Mouse (Mus musculus) liver, adult 2 months (tissue): ENCODE measurements at regions not wholly inside any gene's neighbourhood (a gene's known extent, or its start where the extent isn't known, plus 50 kb on each side); places are given as distances from the start of the nearest gene placed in this dataset.

ENCODE experiments used
- CTCF ChIP-seq: fragments of 200-500 bp; IDR thresholded peaks from 2 replicates; pipeline ENCODE4 v1.5.1; 2011; ENCODE audit warnings: low read depth, low read length, control low read depth
- POLR2A ChIP-seq: fragments of 200-500 bp; IDR thresholded peaks from 2 replicates; pipeline ENCODE4 v1.6.1; 2011; ENCODE audit warnings: low read length, control low read depth; ENCODE audit not compliant: insufficient read depth; ENCODE audit errors: extremely low read depth

DNA sequence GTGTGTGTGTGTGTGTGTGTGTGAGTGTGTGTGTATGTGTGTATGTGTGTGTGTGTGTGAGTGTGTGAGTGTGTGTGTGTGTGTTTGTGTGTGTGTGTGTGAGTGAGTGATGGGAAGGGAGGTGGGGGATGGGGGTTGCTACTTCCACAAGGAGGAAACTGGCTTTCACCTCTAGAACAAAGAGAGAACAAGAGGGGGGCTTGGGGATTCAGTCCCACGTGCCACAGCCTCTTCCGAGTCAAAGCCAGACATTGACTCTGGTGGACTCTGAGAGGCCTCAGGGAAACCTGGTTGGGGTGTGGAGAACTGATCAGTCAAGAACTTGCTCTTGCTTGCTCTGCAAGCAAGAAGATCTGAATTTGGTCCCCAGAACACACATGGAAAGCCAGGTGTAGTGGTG lies 71.0 kb downstream of the Matn1 start:
- TF ChIP-seq POLR2A (no peak), CTCF (no peak)
